Mouse (Mus musculus) ES-Bruce4 (cell line): ENCODE data around the gene Hist1h2ah. TPM values are rescaled to one million over a fixed set of nuclear protein-coding genes. Genes with fewer than 3 reads are reported as not detected.
A peak's percentile ranks its signal among the peaks of the same experiment; 100 is the strongest.

Experiments
- H3K27ac ChIP-seq: 2 replicates; pipeline ENCODE4 v1.5.1; 2012; ENCODE audit warnings: low read length, inconsistent platforms; ENCODE audit not compliant: insufficient read depth
- H3K27me3 ChIP-seq: 2 replicates; pipeline ENCODE4 v1.6.1; 2012; ENCODE audit warnings: mild to moderate bottlenecking, low read length, inconsistent platforms; ENCODE audit not compliant: control insufficient read depth, poor library complexity, insufficient read depth, severe bottlenecking
- H3K36me3 ChIP-seq: 2 replicates; pipeline ENCODE4 v1.6.1; 2012; ENCODE audit warnings: inconsistent platforms, mild to moderate bottlenecking, low read length, moderate library complexity; ENCODE audit not compliant: control insufficient read depth, poor library complexity, insufficient read depth, severe bottlenecking
- H3K4me1 ChIP-seq: one replicate; pipeline ENCODE4 v1.8.1; 2011; ENCODE audit warnings: low read length; ENCODE audit not compliant: control insufficient read depth, insufficient read depth
- H3K4me3 ChIP-seq: 2 replicates; pipeline ENCODE4 v1.5.1; 2011; ENCODE audit warnings: low read depth, mild to moderate bottlenecking, low read length
- H3K9ac ChIP-seq: 2 replicates; pipeline ENCODE4 v1.6.1; 2012; ENCODE audit warnings: low read depth, mild to moderate bottlenecking, inconsistent platforms; ENCODE audit not compliant: poor library complexity, severe bottlenecking
- H3K9me3 ChIP-seq: replicated peaks from 2 replicates; pipeline ENCODE4 v1.6.1; 2012; ENCODE audit warnings: mild to moderate bottlenecking, low read length, inconsistent platforms; ENCODE audit not compliant: control insufficient read depth, poor library complexity, insufficient read depth, severe bottlenecking
- CTCF ChIP-seq: IDR thresholded peaks from one replicate; pipeline ENCODE4 v1.8.1; 2011; ENCODE audit warnings: low read depth, low read length
- EP300 ChIP-seq: IDR thresholded peaks from 2 replicates; pipeline ENCODE4 v1.6.1; 2011; ENCODE audit warnings: low read depth, low read length; ENCODE audit not compliant: insufficient read depth
- POLR2A ChIP-seq: IDR thresholded peaks from one replicate; pipeline ENCODE4 v1.8.1; 2011; ENCODE audit warnings: low read length; ENCODE audit not compliant: insufficient read depth
- polyA plus RNA-seq: library from polyadenylated mRNA; stranded (reverse); fragments of >200 nt; gene quantifications from 2 replicates; pipeline ENCODE4 v1.2.4, GENCODE M21; 2011; ENCODE audit warnings: low read depth; ENCODE audit not compliant: missing spikeins, insufficient read depth, insufficient read length

Gene Hist1h2ah
- polyA plus RNA-seq, 1 experiment, result 17.2 TPM

GRCm38 (mm10) chr13:22021581-22021980 lies 13.8 kb downstream of the Hist1h2ah start:
- Histone ChIP-seq H3K27me3 (no peaks in the 10 kb centered on the region), H3K36me3 (no peaks in the 10 kb centered on the region), H3K9me3 (no peaks in the 10 kb centered on the region), H3K27ac (no peak overlapping the region), H3K4me1 (no peaks in the 10 kb centered on the region), H3K9ac (peak overlapping the region; percentile 89), H3K4me3 (peak overlapping the region; percentile 86)
- no peak for TF ChIP-seq EP300
- no peak for TF ChIP-seq POLR2A
- TF ChIP-seq CTCF, result no peak

- no peaks in the 10 kb centered on the region for H3K27me3 ChIP-seq
Observed at GRCm38 (mm10) chr13:22020901-22021339, 14.4 kb downstream of the Hist1h2ah start.

GRCm38 (mm10) chr13:22019934-22020835 lies 15.2 kb downstream of the Hist1h2ah start:
- no peak for TF ChIP-seq EP300
- no peak for TF ChIP-seq CTCF
- TF ChIP-seq POLR2A, result no peak
- peak overlapping the region; percentile 61 for H3K9ac ChIP-seq

More at GRCm38 (mm10) chr13:22020901-22021339, 14.4 kb downstream of the Hist1h2ah start:
- Histone ChIP-seq H3K4me3 (peak overlapping the region; percentile 70), H3K36me3 (no peaks in the 10 kb centered on the region), H3K4me1 (no peaks in the 10 kb centered on the region), H3K9me3 (no peaks in the 10 kb centered on the region), H3K27ac (no peak overlapping the region), H3K9ac (peak overlapping the region; percentile 89)
- no peak for TF ChIP-seq POLR2A
- no peak for TF ChIP-seq CTCF
- no peak for TF ChIP-seq EP300

GRCm38 (mm10) chr13:22015479-22016450 lies 19.6 kb downstream of the Hist1h2ah start:
- TF ChIP-seq EP300 (no peak), POLR2A (no peak), CTCF (no peak)
- no peaks in the 10 kb centered on the region for H3K4me1 ChIP-seq
- no peaks in the 10 kb centered on the region for H3K9me3 ChIP-seq
- H3K4me3 ChIP-seq, result peak overlapping the region; percentile 45
- H3K36me3 ChIP-seq, result no peaks in the 10 kb centered on the region
- peak overlapping the region; percentile 63 for H3K9ac ChIP-seq
- peaks cover 3% of the 10 kb centered on the region; the same call in 1 of the 2 replicates for H3K27me3 ChIP-seq
- no peak overlapping the region for H3K27ac ChIP-seq

More at GRCm38 (mm10) chr13:22019934-22020835, 15.2 kb downstream of the Hist1h2ah start:
- Histone ChIP-seq H3K4me3 (peak overlapping the region; percentile 70), H3K4me1 (no peaks in the 10 kb centered on the region), H3K9me3 (no peaks in the 10 kb centered on the region), H3K27ac (no peak overlapping the region), H3K36me3 (no peaks in the 10 kb centered on the region), H3K27me3 (no peaks in the 10 kb centered on the region)

- TF ChIP-seq CTCF, result no peak
- TF ChIP-seq EP300, result no peak
- TF ChIP-seq POLR2A, result no peak
- Histone ChIP-seq H3K4me3 (peak overlapping the region; percentile 8), H3K27ac (no peak overlapping the region), H3K27me3 (peaks cover 3% of the 10 kb centered on the region; the same call in 1 of the 2 replicates), H3K9me3 (no peaks in the 10 kb centered on the region), H3K36me3 (no peaks in the 10 kb centered on the region), H3K9ac (no peak overlapping the region), H3K4me1 (no peaks in the 10 kb centered on the region)
Observed at GRCm38 (mm10) chr13:22014411-22014845, 20.9 kb downstream of the Hist1h2ah start.
